Mouse (Mus musculus) CH12.LX (cell line): Measurements from ENCODE around the gene Ints3. TPM values are rescaled to one million over a fixed set of nuclear protein-coding genes. Genes with fewer than 3 reads are reported as not detected.

Experiments
- DNase-seq: peaks from one replicate; pipeline ENCODE4 v3.0.0-alpha.2; 2013; ENCODE audit errors: extremely low read depth
- H3K27ac ChIP-seq: 2 replicates; pipeline ENCODE4 v1.5.1; 2012; ENCODE audit warnings: low read depth, mild to moderate bottlenecking, control low read depth, moderate library complexity; ENCODE audit not compliant: insufficient read depth
- H3K27me3 ChIP-seq: replicated peaks from 2 replicates; pipeline ENCODE3; 2012; ENCODE audit warnings: inconsistent platforms
- H3K36me3 ChIP-seq, 2 experiments: replicated peaks in 1 of 2; 2 replicates each; pipeline versions ENCODE3 to v1.6.1; 2012; ENCODE audit warnings: inconsistent platforms in 1 of 2, low read length in 1 of 2, mild to moderate bottlenecking in 1 of 2, mixed read lengths in 1 of 2, moderate library complexity in 1 of 2; ENCODE audit not compliant: control insufficient read depth in 1 of 2, insufficient read depth in 1 of 2
- H3K4me1 ChIP-seq, 2 experiments: 2 replicates each; pipeline ENCODE4 v1.6.1; 2012; ENCODE audit warnings: inconsistent platforms in 1 of 2, moderate library complexity in 1 of 2; ENCODE audit not compliant: insufficient read depth in 2 of 2, control insufficient read depth in 1 of 2
- H3K4me2 ChIP-seq: 2 replicates; pipeline ENCODE4 v1.6.1; 2012; ENCODE audit warnings: low read depth, mild to moderate bottlenecking, control low read depth; ENCODE audit not compliant: poor library complexity, insufficient read depth, severe bottlenecking
- H3K4me3 ChIP-seq, 3 experiments: fragments of 150-350 bp in 1 of 3; sonication (generic) in 1 of 3; replicated peaks in 1 of 3; 2 replicates each; pipeline versions ENCODE3 to v1.5.1; 2011 to 2012; ENCODE audit warnings: low read depth in 2 of 3, low read length in 2 of 3, mild to moderate bottlenecking in 2 of 3, moderate library complexity in 2 of 3, control low read depth in 1 of 3, improper control_type of control experiment in 1 of 3, inconsistent platforms in 1 of 3, mixed read lengths in 1 of 3; ENCODE audit not compliant: poor library complexity in 1 of 3
- H3K79me2 ChIP-seq: replicated peaks from 2 replicates; pipeline ENCODE4 v1.6.1; 2012; ENCODE audit warnings: mild to moderate bottlenecking, moderate library complexity; ENCODE audit not compliant: control insufficient read depth, poor library complexity, insufficient read depth, severe bottlenecking; ENCODE audit errors: extremely low read depth
- H3K9ac ChIP-seq: 2 replicates; pipeline ENCODE4 v1.6.1; 2012; ENCODE audit warnings: low read depth, mild to moderate bottlenecking, control low read depth, moderate library complexity; ENCODE audit not compliant: insufficient read depth
- H3K9me3 ChIP-seq: replicated peaks from 2 replicates; pipeline ENCODE3; 2012; ENCODE audit warnings: low read length, inconsistent platforms, mixed read lengths
- BHLHE40 ChIP-seq: IDR thresholded peaks from 2 replicates; pipeline ENCODE4 v1.6.1; 2011; ENCODE audit warnings: mild to moderate bottlenecking, low read depth, low read length, improper control_type of control experiment
- CHD2 ChIP-seq: IDR thresholded peaks from 2 replicates; pipeline ENCODE4 v1.6.1; 2011; ENCODE audit warnings: low read length, improper control_type of control experiment
- CTCF ChIP-seq, 2 experiments: IDR thresholded peaks in 1 of 2; conservative IDR thresholded peaks in 1 of 2; 2 replicates each; pipeline ENCODE4 v1.5.1; 2011 to 2012; ENCODE audit warnings: low read depth in 2 of 2, low read length in 2 of 2, improper control_type of control experiment in 1 of 2, inconsistent platforms in 1 of 2, mild to moderate bottlenecking in 1 of 2, moderate library complexity in 1 of 2
- EP300 ChIP-seq: IDR thresholded peaks from 2 replicates; pipeline ENCODE4 v1.6.1; 2011; ENCODE audit warnings: low read length, improper control_type of control experiment
- ETS1 ChIP-seq: conservative IDR thresholded peaks from 2 replicates; pipeline ENCODE4 v1.6.1; 2012; ENCODE audit warnings: low read depth, mild to moderate bottlenecking, inconsistent platforms, low read length, improper control_type of control experiment, moderate library complexity
- GABPA ChIP-seq: IDR thresholded peaks from 2 replicates; pipeline ENCODE4 v1.6.1; 2012; ENCODE audit warnings: low read depth, low read length, improper control_type of control experiment, inconsistent platforms; ENCODE audit not compliant: insufficient replicate concordance
- JUN ChIP-seq: IDR thresholded peaks from 2 replicates; pipeline ENCODE4 v1.6.1; 2011; ENCODE audit warnings: low read depth, mild to moderate bottlenecking, low read length, improper control_type of control experiment, moderate library complexity; ENCODE audit not compliant: insufficient read depth
- JUND ChIP-seq: conservative IDR thresholded peaks from 2 replicates; pipeline ENCODE4 v1.6.1; 2011; ENCODE audit warnings: low read depth, low read length, improper control_type of control experiment
- MAX ChIP-seq: IDR thresholded peaks from 2 replicates; pipeline ENCODE4 v1.6.1; 2011; ENCODE audit warnings: low read length, improper control_type of control experiment
- MXI1 ChIP-seq: IDR thresholded peaks from 2 replicates; pipeline ENCODE4 v1.6.1; 2011; ENCODE audit warnings: mild to moderate bottlenecking, low read depth, low read length, improper control_type of control experiment
- NRF1 ChIP-seq: IDR thresholded peaks from 2 replicates; pipeline ENCODE4 v1.6.1; 2014; ENCODE audit warnings: low read depth, mild to moderate bottlenecking, inconsistent platforms, low read length, improper control_type of control experiment, moderate library complexity
- PAX5 ChIP-seq: IDR thresholded peaks from 2 replicates; pipeline ENCODE4 v1.6.1; 2012; ENCODE audit warnings: low read length, inconsistent platforms, mixed read lengths
- POLR2A ChIP-seq: IDR thresholded peaks from 2 replicates; pipeline ENCODE4 v1.6.1; 2011; ENCODE audit warnings: low read depth, mild to moderate bottlenecking, improper control_type of control experiment, low read length
- RCOR1 ChIP-seq: conservative IDR thresholded peaks from 2 replicates; pipeline ENCODE4 v1.6.1; 2012; ENCODE audit warnings: low read depth, mild to moderate bottlenecking, inconsistent platforms, low read length, improper control_type of control experiment
- SIN3A ChIP-seq: IDR thresholded peaks from 2 replicates; pipeline ENCODE4 v1.6.1; 2012; ENCODE audit warnings: low read length, improper control_type of control experiment, inconsistent platforms
- SMC3 ChIP-seq: IDR thresholded peaks from 2 replicates; pipeline ENCODE4 v1.6.1; 2011; ENCODE audit warnings: low read depth, low read length, improper control_type of control experiment
- TCF12 ChIP-seq: IDR thresholded peaks from 2 replicates; pipeline ENCODE4 v1.6.1; 2014; ENCODE audit warnings: low read depth, mild to moderate bottlenecking, inconsistent platforms, low read length, improper control_type of control experiment
- USF1 ChIP-seq: IDR thresholded peaks from 2 replicates; pipeline ENCODE4 v1.6.1; 2014; ENCODE audit warnings: low read depth, mild to moderate bottlenecking, inconsistent platforms, low read length, improper control_type of control experiment
- ZNF384 ChIP-seq: IDR thresholded peaks from 2 replicates; pipeline ENCODE4 v1.6.1; 2012; ENCODE audit warnings: low read depth, low read length, improper control_type of control experiment, inconsistent platforms
- dilution Hi-C: fragments of 300-500 bp; cut with MboI; formaldehyde crosslinking; loops from 2 replicates; pipeline ENCODE4 v1.14.3; 2020; ENCODE audit warnings: low sequenced_read_pairs; ENCODE audit not compliant: extremely low pct_unique_long_range_greater_than_20kb, extremely low pct_ligation_motif_present
- in situ Hi-C: fragments of 300-500 bp; cut with MboI; formaldehyde crosslinking; loops from 3 replicates; pipeline ENCODE4 v1.14.3; 2019; ENCODE audit warnings: low sequenced_read_pairs, low pct_ligation_motif_present, low pct_unique_long_range_greater_than_20kb, mixed read lengths
- polyA plus RNA-seq: library from polyadenylated mRNA; unstranded; fragments of >175 nt; gene quantifications from 2 replicates; pipeline ENCODE4 v1.2.1, GENCODE M21; 2012; ENCODE audit warnings: low read depth; ENCODE audit not compliant: insufficient read length
- total RNA-seq, 2 experiments: library from RNA; depleted of rRNA; stranded (reverse); fragments of 300-350 nt in 1 of 2; fragments of >200 nt in 1 of 2; gene quantifications; 2 replicates each; pipeline ENCODE4 v1.2.3; 2012 to 2014

Ints3 gene
- total and polyA plus RNA-seq, 3 experiments: 20.5 to 45.9 (median 30.7) TPM

GRCm38 (mm10) chr3:90404121-90404520, 29.3 kb downstream of the Ints3 start:
- no peak for TF ChIP-seq ETS1
- TF ChIP-seq ZNF384: no peak
- TF ChIP-seq TCF12: no peak
- TF ChIP-seq SIN3A: no peak
- no peak for TF ChIP-seq USF1
- TF ChIP-seq PAX5: no peak
- no peak for TF ChIP-seq JUND
- TF ChIP-seq, all 38 proteins: peak for 0
- no peak overlapping the region for H3K4me2 ChIP-seq
- H3K79me2 ChIP-seq: no peaks in the 10 kb centered on the region
- no peaks in the 10 kb centered on the region for H3K27me3 ChIP-seq
- H3K27ac ChIP-seq: no peak overlapping the region
- H3K4me3 ChIP-seq: no peak overlapping the region
- H3K9me3 ChIP-seq: no peaks in the 10 kb centered on the region
- in situ Hi-C loops: no loop called here
- H3K4me1 ChIP-seq: no peaks in the 10 kb centered on the region
- no peak overlapping the region for H3K9ac ChIP-seq
- DNase-seq: no peak
- H3K36me3 ChIP-seq: peaks cover 96 to 100% of the 10 kb centered on the region in 2 experiments
- dilution Hi-C loops: no loop called here

- no peak overlapping the region for H3K4me2 ChIP-seq
- TF ChIP-seq NRF1: no peak
- TF ChIP-seq BHLHE40: no peak
- in situ Hi-C loops: no loop called here
- no peaks in the 10 kb centered on the region for H3K4me1 ChIP-seq
- dilution Hi-C loops: no loop called here
- H3K9me3 ChIP-seq: no peaks in the 10 kb centered on the region
- H3K36me3 ChIP-seq: peaks cover 87 to 95% of the 10 kb centered on the region in 2 experiments
- H3K79me2 ChIP-seq: no peaks in the 10 kb centered on the region
- no peak for DNase-seq
- no peak overlapping the region for H3K27ac ChIP-seq
- H3K9ac ChIP-seq: no peak overlapping the region
- no peak overlapping the region for H3K4me3 ChIP-seq
- no peaks in the 10 kb centered on the region for H3K27me3 ChIP-seq
These were observed 32.4 kb downstream of the Ints3 start for GRCm38 (mm10) chr3:90400993-90401392.

- Histone ChIP-seq H3K36me3 (peaks cover 86 to 95% of the 10 kb centered on the region in 2 experiments), H3K4me2 (no peak overlapping the region), H3K27ac (no peak overlapping the region), H3K9me3 (no peaks in the 10 kb centered on the region), H3K4me3 (no peak overlapping the region), H3K9ac (no peak overlapping the region), H3K79me2 (no peaks in the 10 kb centered on the region), H3K4me1 (peaks cover under 1 to 7% of the 10 kb centered on the region in 2 experiments; a peak in 2 of 4 replicates), H3K27me3 (no peaks in the 10 kb centered on the region)
- dilution Hi-C loops (no loop called here), in situ Hi-C loops (no loop called here)
- no peak for TF ChIP-seq MAX
- TF ChIP-seq EP300: no peak
- no peak for TF ChIP-seq RCOR1
- TF ChIP-seq POLR2A: no peak
- TF ChIP-seq CHD2: no peak
- TF ChIP-seq SMC3: no peak
- TF ChIP-seq JUND: no peak
- no peak for TF ChIP-seq BHLHE40
- TF ChIP-seq NRF1: no peak
- no peak for TF ChIP-seq JUN
- TF ChIP-seq PAX5: no peak
- no peak for TF ChIP-seq MXI1
- no peak for TF ChIP-seq CTCF (conservative IDR thresholded peaks at IDR 0.05 in 1 of 2, IDR thresholded peaks at IDR 0.05 in 1 of 2; ENCODE audit: low read depth in 2 of 2, low read length in 2 of 2)
- TF ChIP-seq GABPA: no peak
- TF ChIP-seq ETS1: no peak
- DNase-seq: no peak
These were observed 37.8 kb downstream of the Ints3 start for GRCm38 (mm10) chr3:90395629-90396028.
